Mouse (Mus musculus) ovary, postnatal 10 days (tissue): ENCODE measurements at regions not wholly inside any gene's neighbourhood (a gene's known extent, or its start where the extent isn't known, plus 50 kb on each side); places are given as distances from the start of the nearest gene placed in this dataset.

Experiments used
- DNase-seq: peaks from one replicate; pipeline ENCODE4 v3.0.0; 2022; ENCODE audit warnings: low spot score

DNA sequence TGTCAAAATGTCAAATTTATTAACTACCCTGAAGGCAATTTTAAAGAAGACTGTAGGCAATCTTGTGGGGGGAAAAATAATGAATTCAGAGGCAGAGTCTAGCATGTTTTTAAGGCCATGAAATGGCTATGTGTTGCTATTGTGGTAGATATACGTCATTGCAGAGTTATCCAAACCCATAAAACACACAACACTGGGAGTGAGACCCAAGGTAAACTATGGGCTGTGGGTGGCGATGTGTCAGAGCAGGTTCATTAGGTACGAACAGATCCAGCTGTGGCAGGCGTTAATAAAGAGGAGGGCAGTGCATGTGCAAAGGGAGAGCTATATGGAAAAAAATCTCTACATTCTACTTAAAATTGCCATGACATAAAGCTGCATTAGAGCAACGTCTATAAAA is 189.4 kb upstream of the Btg1 start:
- no peak for DNase-seq

DNA sequence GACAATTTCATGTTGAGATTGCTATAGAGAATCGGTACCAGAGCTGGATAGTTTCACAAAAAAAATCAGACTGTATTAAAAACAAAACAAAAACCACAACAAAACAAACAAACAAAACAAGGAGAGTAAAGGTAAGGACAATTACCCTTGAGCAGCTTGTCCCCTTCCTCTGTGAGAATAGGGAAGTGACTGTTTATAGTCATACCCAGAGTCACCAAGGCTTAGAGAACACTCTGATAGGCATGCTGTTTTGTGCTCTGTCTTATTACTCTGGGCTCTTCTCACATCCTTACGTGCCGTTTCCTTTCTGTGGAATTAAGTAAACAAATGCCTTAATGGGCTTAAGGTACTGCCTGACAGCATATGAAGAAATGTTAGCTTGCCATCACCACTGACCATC is 186.7 kb upstream of the Btg1 start:
- DNase-seq, result no peak

DNA sequence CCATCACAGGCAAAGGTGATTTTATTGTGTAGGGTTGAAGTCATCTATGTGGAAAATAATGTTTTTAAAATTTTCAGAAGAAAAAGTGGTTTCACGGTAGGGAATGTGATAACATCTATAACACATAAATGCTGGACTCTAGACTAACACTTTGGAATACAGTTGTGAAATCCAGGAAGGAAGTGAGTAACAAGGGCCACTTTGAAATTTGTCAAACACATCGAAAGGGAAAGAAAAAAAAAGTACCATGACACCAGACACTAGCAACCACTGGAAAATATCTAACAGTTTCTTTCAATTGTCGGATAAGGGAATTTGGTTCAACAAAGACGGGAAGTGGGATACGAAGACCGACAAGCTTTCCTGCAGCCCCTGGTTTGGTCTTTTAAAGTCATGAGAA is 181.7 kb upstream of the Btg1 start:
- no peak for DNase-seq

DNA sequence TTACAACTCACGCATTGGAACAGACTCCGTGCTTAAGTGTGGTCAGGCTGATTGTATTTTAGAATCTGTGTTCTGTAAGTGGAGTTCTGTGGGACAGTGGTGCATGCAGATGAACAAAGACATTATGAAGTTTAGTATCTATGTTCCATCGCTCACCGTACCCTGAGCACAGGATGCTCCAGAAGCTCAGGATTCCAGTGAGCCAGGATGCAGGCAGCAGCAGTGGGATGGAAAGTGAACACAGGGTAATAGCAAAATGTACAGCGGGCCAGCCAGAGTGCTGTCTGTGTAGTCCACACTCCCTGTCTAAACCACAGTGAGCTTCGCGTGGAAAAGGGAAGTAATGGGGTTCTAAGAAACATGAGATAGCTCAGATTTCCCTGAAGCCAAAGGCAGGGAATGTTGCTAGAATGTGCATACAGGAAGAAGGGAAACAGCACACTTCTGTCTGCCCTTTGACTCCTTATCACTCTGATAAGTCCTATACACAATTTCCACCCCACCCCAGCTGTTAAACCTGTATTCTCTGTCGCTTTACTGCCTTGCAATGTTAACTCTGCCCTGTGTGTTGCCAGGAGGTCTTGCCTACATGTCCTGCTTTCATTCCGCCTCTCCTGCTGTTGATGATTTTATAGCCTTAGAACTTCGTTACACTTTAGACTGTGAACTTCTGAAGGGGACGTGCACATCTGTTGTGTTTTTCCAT is 178.3 kb upstream of the Btg1 start:
- no peak for DNase-seq

DNA sequence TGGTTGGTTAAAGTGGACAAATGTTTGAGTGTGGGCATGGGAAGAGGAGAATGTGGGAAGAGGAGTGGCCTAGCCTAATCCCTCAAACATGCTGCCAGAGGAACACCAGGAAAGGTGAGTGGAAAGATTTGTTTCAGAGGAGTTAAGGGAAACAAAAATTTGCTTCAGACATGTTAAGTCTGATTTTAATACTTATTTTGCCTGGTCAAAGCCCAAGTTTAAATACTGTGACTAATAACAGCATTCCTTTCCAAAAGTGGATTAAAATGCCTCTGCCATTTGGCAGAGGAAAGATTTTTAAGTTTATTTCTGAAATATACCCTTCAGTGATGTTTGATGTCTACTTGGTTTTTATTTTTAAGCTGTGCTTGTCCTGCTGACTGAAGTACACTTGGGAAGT is 174.6 kb upstream of the Btg1 start:
- no peak for DNase-seq

DNA sequence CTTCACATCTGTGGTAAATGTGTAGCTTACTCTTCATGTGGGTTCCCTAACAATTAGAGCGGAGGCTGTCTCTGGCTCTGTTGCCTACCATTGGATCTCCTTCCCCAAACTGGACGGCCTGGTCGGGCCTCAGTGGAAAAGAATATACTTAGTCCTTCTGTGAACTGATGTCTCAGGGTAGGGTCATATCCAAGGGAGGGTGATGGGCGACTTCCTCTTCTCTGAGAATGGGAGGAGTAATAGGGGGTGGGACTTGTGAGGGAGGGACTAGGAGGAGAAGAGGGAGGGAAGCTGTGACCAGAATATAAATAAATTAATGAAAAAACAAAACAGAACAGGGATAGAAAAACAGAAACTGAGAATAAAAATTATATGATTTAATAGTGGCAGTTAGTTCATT is 166.5 kb upstream of the Btg1 start:
- DNase-seq, result no peak

DNA sequence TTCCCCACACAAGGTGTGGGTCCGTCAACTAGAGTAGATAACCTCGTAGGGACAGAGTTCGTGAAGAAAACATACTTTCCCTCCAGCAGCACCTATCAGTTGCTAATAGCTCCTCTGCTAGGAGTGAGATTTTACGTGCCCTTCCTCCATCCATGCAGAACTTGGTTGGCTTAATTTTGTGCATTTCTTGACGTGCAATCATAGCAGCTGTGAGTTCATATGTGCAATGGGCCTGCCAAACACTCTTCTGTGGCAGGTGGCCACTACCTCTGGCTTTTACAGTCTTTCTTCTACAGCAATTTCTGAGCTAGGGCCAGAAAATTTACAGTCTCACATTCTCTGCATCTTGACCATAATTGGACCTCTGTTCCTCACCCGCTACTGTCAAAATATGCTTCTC is 161.9 kb upstream of the Btg1 start:
- DNase-seq, result no peak

DNA sequence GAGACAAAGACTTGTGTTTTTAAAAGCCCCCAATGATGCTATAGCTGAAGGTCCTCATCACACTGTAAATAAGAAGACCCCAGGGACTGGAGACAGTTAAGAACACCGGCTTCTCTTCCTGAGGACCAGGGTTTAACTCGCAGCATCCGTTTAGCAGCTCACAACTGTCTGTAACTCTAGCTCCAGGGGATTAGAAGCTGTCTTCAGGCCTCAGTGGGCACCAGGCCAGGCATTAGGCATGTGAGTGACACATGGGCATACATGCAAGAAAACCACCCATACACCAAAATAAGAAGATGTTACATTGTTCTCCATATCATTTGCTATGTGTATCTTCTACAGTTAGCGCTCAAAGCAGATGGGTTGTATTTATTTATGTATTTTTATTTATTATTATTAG is 158.3 kb upstream of the Btg1 start:
- DNase-seq, result no peak

DNA sequence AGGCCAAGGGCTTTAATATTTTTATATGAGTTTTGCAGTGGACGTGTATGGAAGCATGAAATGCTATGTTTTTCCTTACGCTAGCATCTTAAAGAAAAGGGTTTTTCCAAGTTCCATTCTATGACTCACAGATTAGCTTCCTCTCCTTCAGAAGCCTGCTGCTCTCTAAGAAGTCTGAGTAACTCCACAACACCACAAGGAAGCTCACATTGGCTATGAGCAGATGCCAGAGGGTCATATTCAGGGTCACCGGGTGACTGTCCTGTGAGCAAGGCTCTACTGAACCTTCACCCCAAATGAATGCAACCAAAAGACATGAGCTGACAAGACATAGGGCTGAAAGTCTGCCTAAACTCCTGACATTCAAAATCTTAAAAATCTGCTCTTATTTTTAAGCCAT is 157.6 kb upstream of the Btg1 start:
- no peak for DNase-seq

DNA sequence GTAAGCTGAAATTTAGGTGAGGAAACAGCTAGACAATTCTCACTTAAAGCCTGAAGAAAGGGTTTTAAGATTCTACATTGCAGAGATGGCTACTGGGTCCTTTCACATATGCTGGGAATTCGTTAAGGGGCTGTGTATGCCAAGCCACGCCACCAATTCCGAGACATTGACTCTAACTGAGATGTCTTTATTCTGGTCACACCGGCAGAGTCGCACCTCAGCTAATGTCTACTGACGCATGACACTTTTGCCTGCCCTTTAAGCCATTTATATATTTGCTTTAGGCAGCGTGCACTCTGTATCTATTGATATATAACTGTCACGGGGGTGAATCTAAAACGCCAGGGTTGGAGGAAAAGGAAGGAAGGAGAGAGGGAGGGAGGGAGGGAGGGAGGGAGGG is 156.7 kb upstream of the Btg1 start:
- DNase-seq, result no peak

DNA sequence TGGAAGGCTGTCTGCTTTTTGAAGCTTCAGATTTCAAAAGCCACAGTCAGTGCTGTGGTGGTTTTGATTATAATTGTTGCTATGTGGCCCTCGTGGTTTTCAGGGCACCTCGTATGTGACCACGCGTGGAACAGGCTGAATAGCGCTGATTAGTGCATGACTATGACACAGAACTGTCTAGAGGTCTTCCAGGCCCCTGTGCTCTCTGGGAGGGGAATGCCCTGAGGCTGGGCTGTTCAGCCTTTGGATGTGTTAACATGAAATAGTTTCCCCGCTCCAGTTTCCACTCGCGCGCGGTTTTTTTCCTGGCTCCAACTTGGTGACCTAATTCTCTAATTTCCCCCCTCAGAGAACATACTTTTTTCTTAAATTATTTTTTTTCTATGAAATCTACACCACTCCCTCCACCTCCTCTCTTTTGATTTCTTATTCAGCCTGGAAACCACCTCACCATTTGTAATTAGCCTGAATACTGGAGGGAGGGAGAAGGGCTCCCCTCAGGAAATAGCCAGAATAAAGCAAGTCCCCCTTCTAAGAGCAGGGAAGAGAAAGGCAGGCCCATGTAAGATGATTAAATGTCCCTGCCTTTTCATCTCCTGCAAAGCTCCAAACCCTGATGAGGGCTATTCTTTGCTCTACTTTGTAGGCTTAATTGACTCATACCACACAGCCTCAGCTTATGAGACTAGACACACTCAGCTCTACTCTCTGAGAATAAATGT is 156.0 kb upstream of the Btg1 start:
- DNase-seq, result no peak

DNA sequence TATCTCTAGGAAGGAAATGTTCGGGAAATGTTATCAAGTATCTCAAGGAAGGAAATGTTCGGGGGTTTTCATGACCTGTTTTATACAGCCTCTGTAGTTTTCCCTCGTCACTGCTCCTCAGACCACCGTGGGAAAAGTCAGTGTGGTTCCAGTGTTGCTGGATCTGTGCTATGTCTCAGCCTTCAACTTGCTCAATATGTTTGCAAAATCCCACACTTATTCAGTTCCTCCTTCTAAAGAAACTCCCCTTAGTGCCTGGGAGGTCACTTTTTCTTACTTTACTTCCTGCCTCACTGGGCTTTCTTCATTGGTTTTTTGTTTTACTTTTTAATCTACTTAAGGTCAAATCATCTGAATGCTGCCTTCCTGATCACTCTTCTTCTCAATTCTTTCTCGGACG is 150.8 kb upstream of the Btg1 start:
- DNase-seq, result no peak

DNA sequence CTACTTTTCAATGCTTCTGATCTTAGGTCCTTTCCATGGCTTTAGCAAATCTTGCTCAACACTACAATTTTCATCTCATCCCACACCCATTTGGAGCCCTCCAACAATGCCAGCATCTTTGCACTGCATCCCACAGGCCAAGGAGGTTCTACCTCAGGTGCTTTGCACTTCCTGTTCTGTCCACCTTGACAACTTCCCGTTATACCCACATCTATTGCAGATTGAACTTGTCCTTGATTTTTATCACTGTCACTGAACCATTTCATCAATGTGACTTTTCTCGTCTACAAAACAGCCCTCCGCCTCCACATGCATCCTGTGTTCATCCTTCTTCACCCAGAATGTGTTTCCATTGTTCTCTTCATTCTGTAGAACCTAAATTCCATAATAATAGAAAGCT is 150.0 kb upstream of the Btg1 start:
- DNase-seq, result no peak

DNA sequence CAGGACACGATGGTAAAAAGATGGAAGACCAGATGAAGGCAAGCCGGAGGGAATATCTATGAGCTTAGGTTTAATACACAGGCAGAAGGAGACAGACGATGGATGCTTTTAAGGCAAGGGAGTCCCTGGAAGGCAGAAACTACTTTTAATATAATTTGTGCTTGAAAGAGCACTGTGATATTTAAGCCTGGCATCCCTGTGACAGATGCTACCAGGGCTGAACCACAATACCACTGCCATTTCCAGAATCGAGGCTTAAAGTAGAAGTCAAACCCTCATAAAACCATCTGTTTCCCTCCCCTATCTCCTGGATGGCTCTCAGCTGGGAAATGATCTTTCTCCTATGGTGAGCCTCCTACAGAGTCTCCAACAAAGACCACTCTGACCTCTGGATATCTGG is 149.1 kb upstream of the Btg1 start:
- DNase-seq, result no peak

DNA sequence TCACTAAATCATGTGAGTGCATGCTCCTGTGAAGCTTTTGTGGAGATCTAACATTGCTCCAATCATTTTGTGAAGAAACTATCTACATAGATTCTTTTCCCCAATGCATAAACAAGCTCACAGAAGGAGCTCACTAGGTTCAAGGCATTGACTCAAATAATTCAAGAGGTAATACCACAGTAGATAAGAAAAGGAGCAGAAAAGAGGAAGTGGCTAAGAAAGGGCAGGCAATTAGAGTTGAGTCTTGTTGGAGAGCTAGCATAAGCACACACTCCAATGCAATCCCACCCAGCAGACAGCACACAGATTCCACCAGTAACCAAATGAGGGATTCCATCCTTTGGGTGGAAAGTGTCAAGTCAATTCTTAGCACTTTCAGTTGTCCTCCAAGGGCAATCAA is 145.3 kb upstream of the Btg1 start:
- DNase-seq, result no peak

DNA sequence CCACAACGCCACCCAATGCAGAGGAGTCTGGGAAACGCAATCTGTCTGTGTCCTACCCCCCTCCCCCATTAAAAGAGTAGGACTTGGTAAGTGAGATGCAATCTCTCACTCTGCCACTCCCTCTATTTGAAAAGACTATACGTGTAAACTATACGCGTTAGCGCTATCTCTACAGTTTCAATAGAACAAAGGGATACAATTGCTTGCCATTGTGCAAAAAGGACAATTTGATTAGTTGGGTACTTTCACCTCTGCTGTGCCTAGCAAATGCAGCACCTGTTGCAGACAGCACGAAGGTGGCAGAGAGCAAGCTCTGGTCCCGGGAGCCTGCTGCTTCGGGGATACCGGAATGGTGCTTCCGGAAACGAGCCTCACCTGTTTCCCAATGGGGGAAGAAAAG is 137.5 kb upstream of the Btg1 start:
- no peak for DNase-seq

DNA sequence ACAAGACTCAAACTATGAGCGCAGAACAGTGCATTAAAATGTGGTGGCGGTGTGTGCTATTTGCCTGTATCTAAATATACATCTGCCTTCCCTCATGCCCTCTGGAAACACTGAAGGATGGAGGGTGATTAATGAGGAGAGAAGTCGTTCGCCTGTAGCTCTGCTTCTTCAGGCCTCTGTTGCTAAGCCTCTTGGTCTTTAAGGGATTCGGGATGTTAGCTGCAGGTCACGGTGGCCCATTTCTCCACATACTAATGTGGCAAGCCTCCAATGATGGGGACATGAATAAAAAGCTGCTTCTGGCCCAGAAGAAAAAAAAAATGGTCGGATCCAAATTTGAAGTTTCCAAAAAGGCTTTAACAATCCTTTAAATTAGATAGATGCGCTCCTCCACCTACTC is 137.0 kb upstream of the Btg1 start:
- DNase-seq, result no peak

DNA sequence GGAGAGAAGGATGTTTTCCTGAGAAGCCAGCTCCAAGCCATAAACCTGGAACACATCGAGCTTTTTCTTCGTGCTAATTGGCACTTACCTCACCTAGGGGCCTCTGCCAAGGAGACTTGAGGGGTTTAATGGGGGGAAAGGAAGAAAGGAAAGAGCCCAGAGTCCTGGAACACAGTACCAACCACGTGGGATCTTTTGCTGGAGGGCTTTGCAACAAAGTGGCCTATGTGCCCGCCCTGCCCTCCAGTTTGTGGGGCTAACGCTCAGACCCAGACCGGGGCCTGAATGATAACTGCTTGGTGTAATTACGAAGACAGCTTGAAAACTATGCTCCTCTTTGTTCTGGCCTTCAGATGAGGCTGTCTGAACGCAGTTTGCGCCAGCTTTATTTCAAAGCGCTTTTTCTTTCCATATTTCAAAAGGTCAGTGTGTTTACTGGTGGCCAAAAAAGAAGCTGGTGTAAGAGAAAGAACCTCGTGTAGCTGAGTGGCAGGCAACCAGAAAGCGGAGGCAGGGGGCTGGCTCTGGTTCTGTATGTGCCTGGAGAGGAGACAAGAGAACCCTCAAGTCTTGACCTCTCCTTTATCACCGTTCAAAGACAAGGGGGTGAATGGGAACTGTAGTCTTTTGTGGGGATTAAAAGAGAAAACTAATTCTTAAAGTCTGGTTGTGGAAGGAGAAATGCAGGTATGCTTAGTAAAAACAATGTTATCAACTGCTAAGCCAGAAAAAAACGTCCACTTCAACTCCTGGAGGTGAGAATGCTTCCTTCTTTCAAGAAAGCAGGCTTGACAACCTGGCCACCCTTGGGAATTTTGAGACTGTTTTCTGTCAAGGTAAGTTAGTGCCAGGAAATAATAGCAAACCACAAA is 136.1 kb upstream of the Btg1 start:
- no peak for DNase-seq

DNA sequence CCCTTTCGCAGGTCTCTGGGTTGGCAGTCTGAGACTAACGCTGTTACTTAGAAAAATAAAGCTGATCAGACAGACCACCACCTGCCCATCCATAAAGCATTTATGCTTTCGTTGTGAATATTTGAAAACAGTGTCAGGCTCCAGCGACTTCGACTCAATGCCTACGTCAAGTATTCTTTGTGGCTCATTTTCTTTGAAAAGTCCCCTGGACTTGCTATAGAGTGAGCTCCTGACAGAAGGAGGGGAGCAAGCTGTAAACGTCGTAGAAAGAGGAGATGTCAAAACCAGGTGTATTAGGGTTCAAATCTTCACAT is 135.5 kb upstream of the Btg1 start:
- no peak for DNase-seq

DNA sequence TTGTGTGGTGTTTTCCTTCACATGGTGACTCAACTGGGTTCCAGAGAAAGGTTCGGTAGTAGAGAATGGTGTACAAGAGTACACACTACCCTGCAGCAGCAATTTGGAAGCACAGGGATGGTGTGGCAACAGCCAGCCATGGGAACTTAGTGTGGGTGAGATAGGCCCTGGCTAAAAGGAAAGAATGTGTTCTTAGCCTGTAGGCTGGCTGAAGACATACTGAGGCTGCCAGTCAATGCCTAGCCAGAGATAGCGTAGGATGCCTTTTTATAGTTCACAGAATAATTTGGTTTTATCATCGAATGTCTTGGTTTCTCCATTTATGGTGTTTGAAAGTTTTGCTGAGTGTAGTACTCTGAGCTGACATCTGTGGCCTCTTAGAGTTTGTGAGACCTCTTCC is 130.1 kb upstream of the Btg1 start:
- DNase-seq, result no peak

DNA sequence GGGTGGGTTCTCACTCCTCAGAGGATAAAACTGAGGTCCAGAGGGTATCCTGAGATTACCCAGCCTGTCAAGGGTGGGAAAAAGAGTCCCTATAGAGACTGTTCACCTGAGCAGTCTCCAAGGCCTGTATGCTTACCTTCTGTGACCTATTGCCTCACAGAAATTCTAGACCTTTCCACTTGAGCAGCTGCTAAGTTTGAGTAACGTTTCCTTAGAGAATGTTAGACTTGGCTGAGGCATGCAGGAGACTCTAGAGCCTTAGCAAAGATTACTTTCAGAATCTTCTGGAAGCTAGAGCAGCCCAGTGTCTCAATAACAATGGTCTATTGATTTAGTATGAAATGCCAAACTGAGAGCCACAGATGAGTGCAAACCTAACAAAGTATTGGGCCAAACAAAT is 123.1 kb upstream of the Btg1 start:
- no peak for DNase-seq

DNA sequence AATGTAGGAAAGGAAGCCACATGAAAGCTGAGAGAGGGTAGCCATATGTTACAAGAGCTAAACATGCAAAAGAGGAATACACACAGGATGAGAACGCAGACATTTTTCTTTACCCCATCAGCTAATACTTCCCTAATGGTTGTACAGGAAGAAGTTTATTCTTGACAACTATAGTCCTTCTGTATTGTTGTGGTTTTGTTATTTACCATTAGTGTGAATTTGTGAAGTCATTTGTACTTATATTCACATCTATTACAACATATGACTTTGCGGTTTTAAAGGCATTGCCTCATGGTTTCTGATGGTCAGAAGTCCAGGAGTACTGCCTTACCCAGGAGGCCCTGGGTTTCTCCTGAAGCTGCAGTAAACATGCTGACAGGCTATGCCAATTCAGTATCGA is 120.1 kb upstream of the Btg1 start:
- DNase-seq, result no peak

DNA sequence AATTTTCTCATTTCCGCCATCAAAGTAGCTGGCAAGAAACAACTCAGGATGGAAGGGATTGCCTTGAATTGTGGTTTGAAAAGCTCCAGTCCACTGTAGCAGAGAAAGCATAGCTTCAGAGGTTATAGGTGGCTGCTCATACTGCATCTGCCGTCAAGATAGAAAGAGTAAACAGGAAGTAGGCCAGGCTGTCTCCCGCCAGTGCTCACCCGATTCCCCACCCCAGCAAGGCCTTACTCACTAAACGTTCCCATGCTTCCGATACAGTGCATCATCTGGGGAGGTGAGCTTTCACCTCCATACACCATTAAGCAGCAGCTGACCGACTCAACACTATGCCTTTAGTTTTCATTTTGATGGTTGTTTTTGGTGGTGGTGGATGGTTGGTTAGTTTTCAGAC is 119.3 kb upstream of the Btg1 start:
- no peak for DNase-seq
